Mouse (Mus musculus) bone marrow macrophage, adult 2 months (primary cell): ENCODE measurements around the gene Irs1.

Experiments used
- CTCF ChIP-seq: IDR thresholded peaks from 2 replicates; pipeline ENCODE4 v1.5.1; 2012; ENCODE audit warnings: low read depth, mild to moderate bottlenecking, low read length, moderate library complexity
- POLR2A ChIP-seq: IDR thresholded peaks from 2 replicates; pipeline ENCODE4 v1.6.1; 2012; ENCODE audit warnings: mild to moderate bottlenecking, low read depth, low read length, borderline replicate concordance

GRCm38 (mm10) chr1:82220673-82221396 is 70.4 kb downstream of the Irs1 start:
- TF ChIP-seq CTCF = no peak
- no peak for TF ChIP-seq POLR2A
